Comparison of ENCODE assay signal across 10 mouse cellular contexts in the genomic region with DNA sequence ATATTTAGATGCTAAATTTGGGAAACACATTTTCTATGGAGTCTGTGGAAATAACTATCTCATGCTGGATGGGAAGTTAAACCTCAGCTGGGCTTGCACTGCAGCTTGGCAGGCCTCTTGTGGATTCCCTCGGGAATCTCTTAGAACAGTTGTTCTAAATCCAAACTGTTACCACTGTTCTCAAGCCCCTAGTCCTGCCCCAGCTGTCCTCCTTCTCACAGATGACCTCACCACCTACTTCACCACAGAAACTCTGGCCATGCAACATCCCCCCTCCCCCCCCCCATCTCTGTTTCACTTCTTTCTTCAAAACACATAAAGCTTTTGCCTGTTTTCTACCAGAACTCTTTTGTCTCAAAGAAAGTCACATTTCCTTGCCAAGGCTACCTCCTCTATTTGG.
DNase-seq lines count a peak whose midpoint lies in the region; ATAC-seq and TF ChIP-seq lines count a peak whose summit lies in the region.
"Had no signal": no experiment of that assay in that cellular context is flagged by ENCODE, and none has a peak within 500 bp of the region (broad histone marks: within the 10 kb centered on the region; RNA-seq: fewer than 3 reads in every experiment).

No protein-coding gene starts in this region.

- H3K4me2 ChIP-seq in heart, postnatal 0 days (ENCODE audit: low read depth, low read length): no peak overlapping the region
- H3K4me2 ChIP-seq: neural tube, embryonic 12.5 days had no signal

- WGBS in heart, postnatal 0 days: 27% methylated on average over 1 of the region's 1 CpGs

- H3K27ac ChIP-seq in heart, postnatal 0 days (ENCODE audit: low read depth): no peak overlapping the region
- H3K27ac ChIP-seq: neural tube, embryonic 12.5 days had no signal

- intact Hi-C loops in left cerebral cortex, postnatal 4 days (cut with DNase I): no loop called here
- intact Hi-C loops in left cerebral cortex, postnatal 14 days (cut with DNase I): loop anchor here (10.0 kb wide), 1 partner anchor 221 kb away; no protein-coding TSS in a partner anchor

- peak; percentile 0 for DNase-seq in left cerebral cortex, postnatal 4 days
- DNase-seq in left cerebral cortex, postnatal 14 days (ENCODE audit: low spot score in 2 of 2): no peak
- peak; percentile 40 for DNase-seq in gastrocnemius, adult 18-20 months (ENCODE audit: low spot score)
- DNase-seq in heart, postnatal 0 days (ENCODE audit: low spot score): peak; percentile 36
- peak; percentile 2 for DNase-seq in mesoderm, embryonic 11.5 days (ENCODE audit: low read depth, low spot score)
- no peak for DNase-seq in layer of hippocampus, adult 11-12 months (ENCODE audit: low spot score)
- DNase-seq: cerebellum, adult 18-20 months; thymus, adult 2 months had no signal

- TF ChIP-seq EP300 in heart, postnatal 0 days (IDR thresholded peaks at IDR 0.05; ENCODE audit: low read depth): no peak

- no peaks in the 10 kb centered on the region for H3K27me3 ChIP-seq in heart, postnatal 0 days (ENCODE audit: control insufficient read depth, insufficient read depth, low read length)
- H3K27me3 ChIP-seq: neural tube, embryonic 12.5 days had no signal

- no peaks in the 10 kb centered on the region for H3K36me3 ChIP-seq in heart, postnatal 0 days (replicated peaks; ENCODE audit: control insufficient read depth, insufficient read depth, low read length)
- H3K36me3 ChIP-seq: neural tube, embryonic 12.5 days had no signal

- no peaks in the 10 kb centered on the region for H3K9me3 ChIP-seq in heart, postnatal 0 days (replicated peaks; ENCODE audit: control insufficient read depth, low read length)
- H3K9me3 ChIP-seq: neural tube, embryonic 12.5 days had no signal

- no peak overlapping the region for H3K9ac ChIP-seq in heart, postnatal 0 days (replicated peaks; ENCODE audit: low read depth, low read length)
- H3K9ac ChIP-seq: neural tube, embryonic 12.5 days had no signal

- no peaks in the 10 kb centered on the region for H3K4me1 ChIP-seq in heart, postnatal 0 days (ENCODE audit: control insufficient read depth, insufficient read depth)
- H3K4me1 ChIP-seq: neural tube, embryonic 12.5 days had no signal

- ATAC-seq in heart, postnatal 0 days (ENCODE audit: insufficient read depth, low read depth): peak; percentile 68; the same call in 1 of the 2 replicates
- ATAC-seq in activated CD4-positive, CD25-positive, alpha-beta regulatory T cell, adult 4 months: no peak

- H3K4me3 ChIP-seq in heart, postnatal 0 days (ENCODE audit: low read depth, low read length): no peak overlapping the region
- H3K4me3 ChIP-seq: neural tube, embryonic 12.5 days had no signal

- TF ChIP-seq CTCF in heart, postnatal 0 days (IDR thresholded peaks at IDR 0.05; ENCODE audit: low read depth): no peak

Comparison
In these comparisons a context has a peak if more than half of its experiments do, and no peak if none do; other contexts are left out.
1. DNase-seq: peak in left cerebral cortex, postnatal 4 days (single experiment), gastrocnemius, adult 18-20 months (single experiment), heart, postnatal 0 days (single experiment) and mesoderm, embryonic 11.5 days (single experiment); none in left cerebral cortex, postnatal 14 days (0 of 2) and layer of hippocampus, adult 11-12 months (single experiment).